Mouse (Mus musculus): ENCODE measurements at regions not wholly inside any gene's neighbourhood (a gene's known extent, or its start where the extent isn't known, plus 50 kb on each side); places are given as distances from the start of the nearest gene placed in this dataset.

- no peak for DNase-seq
- no peak for TF ChIP-seq CTCF (IDR thresholded peaks at IDR 0.05; ENCODE audit: low read depth)
- 49% methylated on average over 1 of the region's 1 CpGs for WGBS
Observed at GRCm38 (mm10) chr4:67891946-67892575, 1062.1 kb downstream of the Brinp1 start.

GRCm38 (mm10) chr4:67887954-67888353 lies 1060.6 kb downstream of the Tlr4 start:
- no peaks in the 10 kb centered on the region for H3K4me1 ChIP-seq (ENCODE audit: insufficient read depth)
- ATAC-seq: no peak
- no peak overlapping the region for H3K4me3 ChIP-seq (ENCODE audit: low read depth, low read length)
- no peak for TF ChIP-seq CTCF (IDR thresholded peaks at IDR 0.05; ENCODE audit: low read depth)
- H3K36me3 ChIP-seq (ENCODE audit: insufficient read depth): no peaks in the 10 kb centered on the region
- H3K4me2 ChIP-seq (ENCODE audit: low read depth): no peak overlapping the region
- no peaks in the 10 kb centered on the region for H3K27me3 ChIP-seq (ENCODE audit: insufficient read depth, low read length)
- H3K9ac ChIP-seq: no peak overlapping the region
- no peak overlapping the region for H3K27ac ChIP-seq (ENCODE audit: low read depth, low read length)
- DNase-seq: no peak
- no peaks in the 10 kb centered on the region for H3K9me3 ChIP-seq (ENCODE audit: low read length)

More at GRCm38 (mm10) chr4:67891946-67892575, 1062.1 kb downstream of the Brinp1 start:
- no peak for ATAC-seq
- no peaks in the 10 kb centered on the region for H3K36me3 ChIP-seq (ENCODE audit: insufficient read depth)
- no peak overlapping the region for H3K4me2 ChIP-seq (ENCODE audit: low read depth)
- H3K27me3 ChIP-seq (ENCODE audit: insufficient read depth, low read length): no peaks in the 10 kb centered on the region
- H3K4me1 ChIP-seq (ENCODE audit: insufficient read depth): no peaks in the 10 kb centered on the region
- no peak overlapping the region for H3K27ac ChIP-seq (ENCODE audit: low read depth, low read length)
- H3K4me3 ChIP-seq (ENCODE audit: low read depth, low read length): no peak overlapping the region
- no peaks in the 10 kb centered on the region for H3K9me3 ChIP-seq (ENCODE audit: low read length)
- H3K9ac ChIP-seq: no peak overlapping the region

GRCm38 (mm10) chr4:67885204-67885603 lies 1057.8 kb downstream of the Tlr4 start:
- TF ChIP-seq CTCF (IDR thresholded peaks at IDR 0.05; ENCODE audit: low read depth): no peak
- Histone ChIP-seq H3K4me3 (ENCODE audit: low read depth, low read length) (no peak overlapping the region), H3K36me3 (ENCODE audit: insufficient read depth) (no peaks in the 10 kb centered on the region), H3K27me3 (ENCODE audit: insufficient read depth, low read length) (no peaks in the 10 kb centered on the region), H3K9me3 (ENCODE audit: low read length) (no peaks in the 10 kb centered on the region), H3K4me1 (ENCODE audit: insufficient read depth) (no peaks in the 10 kb centered on the region), H3K27ac (ENCODE audit: low read depth, low read length) (no peak overlapping the region), H3K4me2 (ENCODE audit: low read depth) (no peak overlapping the region), H3K9ac (no peak overlapping the region)
- DNase-seq (no peak), ATAC-seq (no peak)

GRCm38 (mm10) chr4:67862218-67862617 lies 1034.8 kb downstream of the Tlr4 start:
- Histone ChIP-seq H3K27ac (ENCODE audit: low read depth, low read length) (no peak overlapping the region), H3K9ac (no peak overlapping the region), H3K36me3 (ENCODE audit: insufficient read depth) (no peaks in the 10 kb centered on the region), H3K27me3 (ENCODE audit: insufficient read depth, low read length) (no peaks in the 10 kb centered on the region), H3K4me3 (ENCODE audit: low read depth, low read length) (no peak overlapping the region), H3K9me3 (ENCODE audit: low read length) (no peaks in the 10 kb centered on the region), H3K4me1 (ENCODE audit: insufficient read depth) (no peaks in the 10 kb centered on the region), H3K4me2 (ENCODE audit: low read depth) (no peak overlapping the region)
- ATAC-seq: no peak
- no peak for DNase-seq
- 56% methylated on average over 2 of the region's 2 CpGs for whole genome bisulfite sequencing
- TF ChIP-seq CTCF (IDR thresholded peaks at IDR 0.05; ENCODE audit: low read depth): no peak

GRCm38 (mm10) chr4:67861801-67862200 lies 1034.4 kb downstream of the Tlr4 start:
- no peak overlapping the region for H3K27ac ChIP-seq (ENCODE audit: low read depth, low read length)
- 84% methylated on average over 1 of the region's 1 CpGs for WGBS

GRCm38 (mm10) chr4:67853001-67853400 lies 1025.6 kb downstream of the Tlr4 start:
- no peak for TF ChIP-seq CTCF (IDR thresholded peaks at IDR 0.05; ENCODE audit: low read depth)
- no peaks in the 10 kb centered on the region for H3K9me3 ChIP-seq (ENCODE audit: low read length)
- no peak overlapping the region for H3K27ac ChIP-seq (ENCODE audit: low read depth, low read length)
- no peak overlapping the region for H3K4me2 ChIP-seq (ENCODE audit: low read depth)
- no peaks in the 10 kb centered on the region for H3K36me3 ChIP-seq (ENCODE audit: insufficient read depth)
- WGBS: 73% methylated on average over 4 of the region's 4 CpGs
- no peak overlapping the region for H3K9ac ChIP-seq
- DNase-seq: no peak
- no peak overlapping the region for H3K4me3 ChIP-seq (ENCODE audit: low read depth, low read length)
- H3K27me3 ChIP-seq (ENCODE audit: insufficient read depth, low read length): no peaks in the 10 kb centered on the region
- no peaks in the 10 kb centered on the region for H3K4me1 ChIP-seq (ENCODE audit: insufficient read depth)
- no peak for ATAC-seq

More at GRCm38 (mm10) chr4:67861801-67862200, 1034.4 kb downstream of the Tlr4 start:
- Histone ChIP-seq H3K4me3 (ENCODE audit: low read depth, low read length) (no peak overlapping the region), H3K9me3 (ENCODE audit: low read length) (no peaks in the 10 kb centered on the region), H3K4me1 (ENCODE audit: insufficient read depth) (no peaks in the 10 kb centered on the region), H3K9ac (no peak overlapping the region), H3K4me2 (ENCODE audit: low read depth) (no peak overlapping the region), H3K27me3 (ENCODE audit: insufficient read depth, low read length) (no peaks in the 10 kb centered on the region), H3K36me3 (ENCODE audit: insufficient read depth) (no peaks in the 10 kb centered on the region)
- no peak for TF ChIP-seq CTCF (IDR thresholded peaks at IDR 0.05; ENCODE audit: low read depth)
- ATAC-seq (no peak), DNase-seq (no peak)

GRCm38 (mm10) chr4:67833397-67833796 lies 1006.0 kb downstream of the Tlr4 start:
- H3K36me3 ChIP-seq (ENCODE audit: insufficient read depth): no peaks in the 10 kb centered on the region
- H3K9me3 ChIP-seq (ENCODE audit: low read length): no peaks in the 10 kb centered on the region
- DNase-seq: no peak
- H3K4me2 ChIP-seq (ENCODE audit: low read depth): no peak overlapping the region
- no peak for TF ChIP-seq CTCF (IDR thresholded peaks at IDR 0.05; ENCODE audit: low read depth)
- no peak overlapping the region for H3K9ac ChIP-seq
- no peaks in the 10 kb centered on the region for H3K4me1 ChIP-seq (ENCODE audit: insufficient read depth)
- no peak overlapping the region for H3K4me3 ChIP-seq (ENCODE audit: low read depth, low read length)
- 0 out of 2 replicates have a peak, but pooled peaks have one; percentile 16 for ATAC-seq
- H3K27me3 ChIP-seq (ENCODE audit: insufficient read depth, low read length): no peaks in the 10 kb centered on the region
- WGBS: 46% methylated on average over 4 of the region's 4 CpGs
- H3K27ac ChIP-seq (ENCODE audit: low read depth, low read length): no peak overlapping the region

Data from forebrain, postnatal 0 days (tissue).